Mouse (Mus musculus) heart, postnatal 10 days (tissue): ENCODE data around the gene Prom2. TPM values are rescaled to one million over a fixed set of nuclear protein-coding genes. Genes with fewer than 3 reads are reported as not detected.
A peak's percentile ranks its signal among the peaks of the same experiment; 100 is the strongest.

Source experiments
- DNase-seq, 2 experiments: peaks; one replicate each; pipeline ENCODE4 v3.0.0; 2021
- intact Hi-C: fragments of 180-260 bp; cut with DNase I; formaldehyde crosslinking; loops from one replicate; pipeline ENCODE4 v1.15.1; 2025
- total RNA-seq, 2 experiments: library from RNA; stranded (reverse); gene quantifications; 2 replicates each; pipeline ENCODE4 v1.2.3; 2021

Gene Prom2
- under 1 TPM in 1 of 2 experiments, not detected in 1; 0.17 TPM for total RNA-seq

DNA sequence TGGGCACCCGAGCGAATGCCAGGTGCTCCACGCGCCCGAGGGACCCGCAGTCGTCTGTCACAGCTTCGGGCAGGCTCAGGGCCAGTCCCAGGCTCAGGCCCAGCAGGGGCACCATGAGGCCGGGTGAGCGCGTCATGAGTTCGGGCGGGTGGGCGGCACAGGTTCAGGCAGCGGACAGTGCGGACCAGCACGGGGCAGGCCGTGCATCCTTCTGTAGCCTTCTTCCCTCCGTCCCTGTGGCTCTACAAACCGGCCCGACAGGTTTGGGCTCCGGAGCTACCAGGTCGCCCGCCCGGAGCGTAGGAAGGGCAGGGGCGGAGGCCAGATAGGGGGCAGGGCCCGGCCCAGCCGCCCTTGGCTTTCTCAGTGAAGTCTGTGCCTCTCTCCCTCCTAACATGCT, at the start of gene Prom2:
Prom2 (minus strand) TSS at position 283 of the 400 bp plus-strand sequence.
- no peak for DNase-seq
- intact Hi-C loops = no loop called here

DNA sequence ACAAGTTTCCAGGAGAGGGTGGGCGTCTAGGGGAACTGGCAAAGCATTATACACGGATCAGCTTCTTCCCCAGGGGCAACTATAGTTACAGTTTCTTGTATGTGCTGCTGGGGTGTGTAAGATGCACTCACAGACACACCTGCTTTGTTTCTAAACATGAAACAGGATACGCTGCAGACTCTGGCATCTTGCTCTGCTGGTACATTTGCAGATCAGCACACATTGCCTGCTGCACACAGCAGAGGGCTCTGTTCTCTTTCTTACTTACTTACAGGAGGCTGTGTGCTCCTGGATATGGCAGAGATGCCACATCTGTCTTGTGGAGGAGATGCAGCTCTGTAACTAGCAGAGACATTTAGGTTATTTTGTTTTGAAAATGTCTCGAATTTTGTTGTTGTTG, 49.6 kb upstream of the Prom2 start:
- intact Hi-C loops = no loop called here
- DNase-seq = peak; percentile 17 to 22

DNA sequence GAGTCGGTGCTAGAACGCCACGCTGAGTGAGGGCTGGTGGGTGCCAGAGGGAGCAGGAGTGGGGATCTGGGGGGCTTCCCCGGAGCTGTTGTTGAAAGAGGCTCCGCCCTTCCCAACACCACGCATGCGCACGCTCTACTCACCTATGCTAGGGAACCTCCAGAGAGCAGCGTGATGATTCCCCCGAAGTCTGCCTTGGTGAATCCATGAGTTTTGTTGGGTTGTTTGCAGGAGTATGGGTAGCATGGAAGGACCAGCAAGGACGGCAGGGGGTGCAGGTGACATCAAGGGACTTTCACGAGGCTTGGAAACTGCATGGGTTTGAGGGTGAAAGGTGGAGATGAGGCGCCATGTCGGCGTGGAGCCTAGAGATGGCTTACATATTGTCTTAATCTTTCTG, 48.9 kb upstream of the Prom2 start:
- intact Hi-C loops = no loop called here
- DNase-seq = no peak

DNA sequence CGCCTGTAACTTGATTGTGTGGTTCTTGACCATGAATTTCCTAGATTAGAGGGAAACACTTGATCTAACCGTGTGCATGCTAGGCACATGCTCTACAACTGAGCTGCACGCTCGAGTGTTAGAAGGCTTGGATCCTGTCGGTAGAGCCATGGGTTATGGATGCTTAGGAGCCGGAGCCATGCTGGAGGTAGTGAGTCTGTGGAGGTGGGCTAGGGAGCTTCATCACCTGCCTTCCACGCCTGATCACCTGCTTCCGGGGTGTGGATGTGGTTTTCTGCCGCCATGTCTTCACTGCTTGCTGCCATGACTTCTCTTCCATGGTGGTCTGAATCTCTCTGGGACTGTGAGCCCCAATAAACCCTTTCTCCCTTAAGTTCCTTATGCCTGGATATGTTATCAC, 47.6 kb upstream of the Prom2 start:
- no peak for DNase-seq
- intact Hi-C loops = loop anchor here (5.0 kb wide), 1 partner anchor 203 kb away; the partner anchor contains the start of gene Mtln

DNA sequence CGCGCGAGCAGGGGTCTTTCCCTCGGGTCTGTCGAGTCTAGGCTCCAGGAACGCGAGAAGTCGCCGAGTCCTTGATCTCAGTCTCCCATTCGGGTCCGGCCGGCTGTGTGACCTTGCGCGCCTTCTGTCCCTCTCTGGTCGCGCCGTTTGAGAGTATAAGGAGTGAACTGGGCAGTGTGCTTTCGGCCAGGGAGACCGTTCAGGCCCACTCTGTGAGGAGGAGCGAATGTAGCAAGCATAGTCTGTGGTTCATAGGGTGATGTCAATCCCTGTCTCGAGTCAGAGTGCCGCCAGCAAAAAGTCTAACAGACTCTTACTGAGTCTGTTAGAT, 46.2 kb upstream of the Prom2 start:
- DNase-seq = no peak
- intact Hi-C loops = loop anchor here (5.0 kb wide), 1 partner anchor 205 kb away; the partner anchor contains the start of gene Mtln

DNA sequence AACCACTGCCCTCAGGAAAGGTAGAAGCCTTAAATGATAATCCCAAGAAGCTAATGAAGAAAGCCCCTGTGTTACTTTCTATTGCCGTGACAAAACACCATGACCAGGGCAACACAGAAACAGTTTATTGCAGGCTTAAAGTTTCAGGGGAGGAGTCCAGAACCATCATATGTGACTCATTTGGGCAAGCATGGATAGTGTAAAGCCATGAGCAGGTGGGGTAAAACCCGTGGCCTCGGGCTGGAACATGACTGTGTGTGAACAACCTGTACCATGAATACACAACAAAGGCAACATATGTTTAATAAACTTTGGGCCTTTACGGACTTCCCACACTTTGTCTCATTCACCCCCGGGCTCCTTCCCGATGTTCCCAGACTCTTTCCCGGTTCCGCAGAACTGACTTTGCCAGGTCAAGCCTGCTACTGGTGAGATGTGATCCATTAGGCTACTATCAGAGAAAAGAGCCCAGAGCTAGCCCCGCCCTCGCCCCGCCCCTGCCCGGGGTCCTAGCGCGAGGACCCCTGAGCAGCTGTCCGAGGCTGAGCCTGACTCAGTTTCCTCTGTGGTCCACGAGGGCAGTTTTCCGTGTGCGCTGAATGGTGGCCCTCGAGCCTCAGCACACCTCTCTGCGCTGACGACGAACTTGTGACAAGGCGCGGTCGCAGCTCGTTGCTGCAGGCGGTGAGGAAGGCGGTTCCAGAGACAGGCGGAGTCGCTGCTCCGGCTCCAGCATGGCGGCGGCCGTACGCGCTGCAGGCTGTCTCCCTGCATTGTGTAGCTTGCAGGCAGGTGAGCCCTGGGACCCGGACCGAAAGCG, 45.6 kb upstream of the Prom2 start, which contains the start of the genes Zfp661 and Mrps5:
Zfp661 (minus strand) TSS at position 401 of the 820 bp plus-strand sequence.
Mrps5 (plus strand) TSS at position 529 of the 820 bp plus-strand sequence.
- intact Hi-C loops = loop anchor here (5.0 kb wide), 1 partner anchor 205 kb away; the partner anchor contains the start of gene Mtln
- peak; percentile 90 for DNase-seq

DNA sequence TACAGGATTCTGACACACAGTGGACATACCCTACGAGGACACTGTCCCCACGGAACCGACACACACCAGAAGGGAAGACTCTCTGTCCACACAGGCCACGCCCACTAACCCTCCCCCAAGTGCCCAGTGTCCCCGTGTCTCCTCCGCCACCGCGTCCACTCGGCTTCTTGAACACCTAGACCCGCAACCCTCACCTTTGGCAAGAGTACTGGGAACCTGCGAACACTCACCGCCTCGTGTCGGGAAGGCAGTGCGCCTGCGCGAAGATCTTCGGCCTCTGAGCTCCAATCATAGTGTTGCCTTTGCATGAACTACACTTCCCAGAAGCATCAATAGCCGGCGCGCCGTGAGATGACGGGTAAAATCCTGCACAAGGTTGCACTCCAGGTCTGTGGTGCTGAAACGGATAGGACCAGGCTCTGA, 43.2 kb upstream of the Prom2 start:
- intact Hi-C loops = no loop called here
- peak; percentile 93 to 95 for DNase-seq

DNA sequence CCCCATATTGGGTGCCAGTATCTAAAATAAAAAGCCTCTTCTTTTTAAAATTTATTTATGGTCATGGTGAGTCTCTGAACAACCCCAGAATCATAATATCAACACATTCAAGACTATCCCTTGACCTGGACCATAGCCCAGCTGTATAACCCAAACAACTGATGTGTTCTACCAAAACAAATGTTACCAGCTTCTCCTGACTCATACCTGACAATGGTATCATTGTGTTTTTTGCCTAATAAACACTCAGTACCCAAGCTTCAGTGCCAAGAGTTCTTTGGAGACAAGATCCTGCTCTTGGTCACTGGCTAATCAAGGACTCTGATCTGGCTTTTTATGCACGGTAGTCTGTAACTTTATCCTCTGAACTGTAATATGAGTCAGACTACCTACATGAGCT, 32.1 kb upstream of the Prom2 start:
- intact Hi-C loops = no loop called here
- no peak for DNase-seq

DNA sequence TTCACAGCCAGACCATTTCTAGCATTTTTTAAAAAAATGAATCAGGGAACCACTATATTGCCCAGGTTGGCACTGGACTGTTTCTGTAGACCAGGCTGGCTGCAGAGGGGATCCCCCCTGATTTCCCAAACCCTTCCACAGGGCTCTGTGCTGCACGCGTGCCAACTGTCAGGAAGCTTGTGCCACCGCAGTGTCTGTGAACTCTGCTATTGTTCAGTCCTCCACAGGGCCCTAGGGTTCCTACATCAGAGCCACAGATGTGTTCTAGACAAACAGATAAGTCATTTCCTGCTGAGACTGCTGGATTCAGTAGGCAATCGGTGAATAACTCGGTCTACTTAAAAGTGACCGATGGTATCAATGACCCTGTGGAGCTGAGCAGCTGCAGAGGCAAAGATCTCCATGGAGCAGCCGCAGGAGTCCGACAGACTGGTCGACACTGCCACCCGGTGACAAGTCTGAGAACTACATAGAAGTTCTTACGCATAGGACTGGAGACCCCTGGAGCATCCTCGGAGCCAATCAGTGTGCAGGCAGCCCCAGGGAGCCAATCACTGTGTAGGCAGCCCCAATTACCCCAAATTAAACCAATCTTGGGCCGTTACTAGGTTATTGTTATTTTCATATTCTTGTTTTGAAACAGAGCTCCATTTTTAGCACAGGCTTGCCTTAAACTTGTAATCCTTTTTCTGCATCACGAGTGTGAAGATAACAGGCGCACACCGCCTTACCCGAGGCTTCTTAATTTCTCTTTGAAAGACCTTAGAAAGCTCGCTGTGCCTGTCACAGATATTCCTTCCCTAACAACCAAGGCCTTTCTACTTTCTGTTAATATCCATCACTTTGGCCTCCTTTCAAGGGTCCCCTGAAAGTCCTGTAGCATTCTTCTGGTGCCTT, 18.1 kb upstream of the Prom2 start:
- intact Hi-C loops = loop anchor here (1.0 to 5.0 kb wide), 3 partner anchors 52 to 197 kb away; partner anchors contain the start of gene Adra2b
- peak; percentile 89 to 91 for DNase-seq

DNA sequence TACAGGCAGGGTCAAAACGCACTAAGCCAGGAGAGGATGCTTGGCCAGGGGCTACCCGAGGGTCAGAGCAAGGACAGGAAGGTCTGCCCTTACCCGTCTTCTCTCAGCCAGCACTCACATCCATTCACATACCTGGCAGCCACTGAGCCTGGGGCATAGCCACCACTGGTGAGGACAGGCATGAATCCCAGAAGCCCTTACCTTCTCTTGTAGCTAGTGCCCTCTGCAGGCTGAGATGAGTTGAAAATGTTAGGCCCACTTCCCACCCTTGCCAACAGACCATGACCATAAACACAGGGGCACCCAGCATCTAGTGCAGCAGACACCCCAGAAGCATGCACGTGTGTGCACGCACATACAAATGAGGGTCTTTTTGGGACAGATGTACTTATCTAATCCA, 9.8 kb upstream of the Prom2 start:
- intact Hi-C loops = no loop called here
- peak; percentile 6 to 12 for DNase-seq

DNA sequence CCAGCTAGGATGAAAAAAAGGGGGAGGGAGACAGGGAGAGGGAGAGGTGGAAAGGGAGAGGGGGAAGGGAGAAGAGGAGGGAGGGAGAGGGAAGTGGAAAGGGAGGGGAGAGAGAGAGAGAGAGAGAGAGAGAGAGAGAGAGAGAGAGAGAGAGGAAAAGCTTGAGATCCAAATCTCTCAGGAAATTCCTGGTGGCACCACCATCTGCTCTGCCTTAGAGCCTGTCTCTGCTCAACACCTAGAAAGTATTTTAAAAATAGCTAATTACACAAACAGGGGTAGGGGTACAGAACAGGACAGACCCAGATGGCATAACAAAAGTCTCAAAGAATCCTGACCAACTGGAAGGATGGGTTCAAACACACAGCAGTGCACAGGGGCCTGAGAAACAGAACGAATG, 9.2 kb upstream of the Prom2 start:
- intact Hi-C loops = no loop called here
- no peak for DNase-seq

DNA sequence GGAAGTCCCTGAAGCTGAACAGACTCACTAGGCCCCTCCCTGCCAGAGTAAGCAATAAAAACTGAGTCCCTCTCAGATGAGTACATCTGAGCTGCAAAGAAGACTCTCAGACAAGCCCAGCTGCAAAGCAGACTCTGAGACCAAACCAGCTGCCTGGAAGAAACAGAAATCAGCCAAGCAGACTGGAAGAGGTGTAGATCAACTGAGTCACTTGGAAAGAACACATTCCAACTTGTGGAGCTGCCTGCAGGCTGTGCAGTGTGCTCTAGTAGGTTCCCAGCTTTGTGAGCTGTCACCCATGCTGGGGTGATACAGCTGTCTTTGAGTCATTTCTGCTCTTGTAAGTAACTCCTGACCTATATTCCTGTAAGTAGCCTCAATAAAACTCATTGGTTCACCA, 8.4 kb upstream of the Prom2 start:
- intact Hi-C loops = no loop called here

DNA sequence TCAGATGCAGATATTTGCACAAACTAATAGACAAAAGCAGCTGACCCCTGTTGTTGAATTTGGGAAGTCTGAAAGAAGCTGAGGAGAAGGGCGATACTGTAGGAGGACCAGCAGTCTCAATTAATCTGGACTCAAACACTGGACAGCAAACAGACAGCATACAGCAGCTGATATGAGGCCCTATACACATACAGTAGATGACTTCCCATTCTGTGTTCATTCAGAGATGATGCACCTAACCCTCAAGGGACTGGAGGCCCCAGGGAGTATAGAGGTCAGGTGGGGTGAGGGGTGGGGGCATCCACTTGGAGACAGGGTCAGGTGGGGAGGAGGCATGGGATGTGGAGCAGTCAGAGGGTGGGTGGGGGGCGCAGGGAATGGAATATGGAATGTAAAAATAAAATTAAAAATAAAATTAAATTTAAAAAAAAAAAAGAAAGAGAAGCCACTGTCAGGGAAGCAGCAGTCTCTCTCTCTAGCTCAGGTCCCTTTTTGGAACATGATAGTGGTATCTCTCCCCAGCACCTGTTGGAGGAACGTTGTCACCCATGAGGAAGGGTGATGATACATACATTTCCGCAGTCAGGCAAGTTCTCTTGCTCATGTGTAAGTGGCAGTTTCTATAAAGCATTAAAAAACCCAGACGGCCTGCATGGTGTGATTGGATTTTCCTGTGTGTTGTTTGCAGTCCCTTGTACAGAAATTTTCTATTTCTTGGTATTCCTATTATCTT, 7.2 kb upstream of the Prom2 start:
- intact Hi-C loops = no loop called here
- no peak for DNase-seq

More for the DNA sequence above, 8.4 kb upstream of the Prom2 start:
- DNase-seq = no peak

DNA sequence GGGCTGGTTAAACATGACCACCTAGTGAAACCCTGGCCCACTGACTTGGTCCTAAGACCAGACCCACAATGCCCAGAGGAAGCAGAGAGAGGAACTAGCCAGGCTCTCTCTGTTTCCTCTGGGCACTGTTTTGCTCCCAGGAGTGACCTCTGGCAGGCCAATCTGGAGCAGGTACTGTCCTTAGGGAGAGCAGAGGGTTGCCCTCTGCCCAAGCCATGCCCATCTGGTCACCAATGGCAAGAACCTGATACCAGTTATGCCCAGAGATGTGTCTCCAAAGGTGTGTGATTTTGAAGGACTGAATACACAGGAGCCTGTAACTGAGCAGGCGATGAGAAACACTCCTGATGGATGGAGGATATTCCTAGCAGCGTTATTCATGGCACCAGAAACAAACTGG, 430 bp upstream of the Prom2 start:
- intact Hi-C loops = no loop called here
- DNase-seq = no peak

DNA sequence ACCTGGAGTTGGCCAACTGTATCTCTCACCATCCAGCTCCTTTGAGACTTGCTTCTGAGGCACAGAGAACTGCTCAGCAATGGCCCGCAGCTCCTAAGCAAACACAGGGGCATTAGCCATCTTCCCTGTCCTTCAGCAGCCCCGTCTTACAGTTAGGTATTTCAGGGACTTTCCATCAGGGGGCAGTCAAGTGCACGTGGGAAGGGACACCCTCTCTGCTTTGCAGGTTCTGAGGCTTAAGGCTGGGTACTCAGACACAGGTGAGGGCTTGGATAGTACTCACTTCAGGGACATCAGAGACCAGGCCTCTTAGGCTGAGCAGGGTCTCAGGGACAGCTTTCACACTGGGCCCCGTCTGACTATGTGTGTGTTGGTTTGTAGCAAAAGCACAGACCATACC, 1.8 kb downstream of the Prom2 start:
- intact Hi-C loops = no loop called here
- peak in 1 of 2 experiments; percentile 16 for DNase-seq

DNA sequence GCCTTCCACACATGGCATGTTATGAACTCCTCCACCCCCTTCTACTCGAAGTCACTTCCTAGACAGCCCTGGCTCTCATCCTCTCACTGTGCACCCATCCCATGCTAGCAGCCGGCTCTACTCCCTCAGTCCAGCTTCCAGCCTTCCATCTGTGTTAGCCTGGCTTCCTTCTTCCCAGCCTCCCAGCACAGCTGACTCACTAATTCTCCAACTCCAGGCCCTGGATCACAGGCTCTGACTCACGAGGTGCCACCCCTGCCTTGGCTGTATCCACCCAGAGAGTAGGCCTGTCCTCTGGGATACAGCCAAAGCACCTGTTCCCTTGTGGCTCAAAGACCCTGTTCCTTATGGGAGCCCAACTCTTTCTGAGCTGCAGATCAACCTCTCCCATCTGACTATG, 3.7 kb downstream of the Prom2 start:
- DNase-seq = no peak
- intact Hi-C loops = no loop called here

DNA sequence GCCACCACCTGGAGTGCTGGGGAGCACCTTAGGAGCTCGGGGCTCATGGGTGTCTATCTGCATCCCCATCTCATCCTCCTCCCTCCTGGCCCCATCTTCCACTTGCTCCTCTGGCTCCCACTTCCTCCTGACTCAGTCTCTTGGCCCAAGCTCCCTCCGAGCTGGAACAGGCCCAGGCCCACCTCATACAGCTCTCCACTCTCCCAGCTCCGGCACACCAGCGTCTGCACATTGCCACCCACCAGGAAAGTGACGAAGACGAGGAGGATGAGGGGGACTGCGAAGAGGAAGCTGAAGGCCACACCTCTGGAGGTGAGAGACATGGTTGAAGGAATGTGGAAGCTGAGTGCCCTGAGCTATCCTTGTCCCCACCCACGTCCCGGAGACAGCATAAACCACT, 5.9 kb downstream of the Prom2 start:
- DNase-seq = no peak
- intact Hi-C loops = no loop called here

DNA sequence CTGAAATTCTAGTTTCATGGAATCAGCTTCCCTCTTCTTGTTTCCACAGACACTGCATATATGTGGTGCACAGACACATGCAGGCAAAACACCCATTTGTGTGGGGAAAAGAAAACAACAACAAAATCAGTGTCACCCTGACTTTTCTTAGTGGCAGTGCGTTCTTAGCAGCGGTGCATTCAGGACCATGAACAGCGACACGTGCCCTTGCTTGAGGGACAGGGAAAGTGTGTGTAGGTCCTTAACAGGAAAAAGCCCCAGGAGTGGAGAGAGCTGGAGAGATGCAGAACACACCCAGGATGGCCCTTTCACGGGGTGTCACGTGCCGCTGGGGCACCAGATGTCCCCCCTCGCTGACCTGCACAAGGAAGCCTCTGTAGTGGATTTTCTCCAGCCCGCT, 8.9 kb downstream of the Prom2 start:
- intact Hi-C loops = no loop called here

DNA sequence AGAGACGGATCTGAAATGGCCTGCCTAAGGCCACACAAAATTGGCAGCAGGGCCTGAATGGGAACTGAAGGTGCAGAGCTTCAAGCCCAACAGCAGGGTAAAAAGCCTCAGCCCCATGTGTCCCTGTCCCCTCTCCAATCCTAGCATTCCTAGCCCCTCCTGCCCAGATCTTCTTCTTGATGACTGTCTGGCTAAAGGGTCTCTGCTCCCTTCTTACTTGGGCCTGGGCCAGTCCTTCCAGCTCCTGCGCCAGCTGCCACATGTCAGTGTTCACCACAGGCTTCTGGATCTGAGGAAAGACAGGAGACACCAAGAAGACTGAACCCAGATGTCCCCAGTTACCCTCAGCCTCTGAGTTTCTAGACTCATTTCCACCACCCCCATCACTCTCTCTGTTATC, 9.7 kb downstream of the Prom2 start:
- intact Hi-C loops = no loop called here
- DNase-seq = no peak

More for the DNA sequence above, 8.9 kb downstream of the Prom2 start:
- DNase-seq = peak; percentile 22 to 61

DNA sequence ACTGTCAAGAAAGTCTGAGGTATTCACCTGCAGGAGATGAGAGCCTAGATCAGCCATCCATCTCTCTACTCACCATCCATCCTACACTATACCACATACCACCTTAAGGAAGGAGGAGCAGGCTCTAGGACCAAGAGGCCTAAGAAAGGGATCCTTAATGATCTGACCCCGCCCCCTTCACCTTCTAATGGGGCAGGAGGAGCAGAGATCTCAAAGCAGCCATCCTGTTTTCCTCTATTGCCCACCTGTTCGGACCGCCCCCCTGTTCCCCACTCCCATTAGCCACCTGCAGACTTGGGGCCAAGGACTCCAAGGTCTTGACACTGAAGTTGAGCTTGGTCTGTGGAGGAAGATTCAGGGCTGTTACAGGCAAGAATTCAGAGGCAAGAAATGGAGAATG, 10.8 kb downstream of the Prom2 start:
- DNase-seq = no peak

More for the DNA sequence above, 10.8 kb downstream of the Prom2 start:
- intact Hi-C loops = no loop called here
